Mouse (Mus musculus): ENCODE data around the gene Omt2b. TPM values are rescaled to one million over a fixed set of nuclear protein-coding genes. Genes with fewer than 3 reads are reported as not detected.
A peak's percentile ranks its signal among the peaks of the same experiment; 100 is the strongest.
"Not testable (repeated sequence)": the region's sequence is repeated elsewhere in the genome, so short reads cannot be mapped to it uniquely, and the experiment has no call there.

The Omt2b gene
- not detected in 2 replicates for polyA plus RNA-seq (2015; fragmentation: Nextera tagmentation; extraction: Ambion mirVana)

DNA sequence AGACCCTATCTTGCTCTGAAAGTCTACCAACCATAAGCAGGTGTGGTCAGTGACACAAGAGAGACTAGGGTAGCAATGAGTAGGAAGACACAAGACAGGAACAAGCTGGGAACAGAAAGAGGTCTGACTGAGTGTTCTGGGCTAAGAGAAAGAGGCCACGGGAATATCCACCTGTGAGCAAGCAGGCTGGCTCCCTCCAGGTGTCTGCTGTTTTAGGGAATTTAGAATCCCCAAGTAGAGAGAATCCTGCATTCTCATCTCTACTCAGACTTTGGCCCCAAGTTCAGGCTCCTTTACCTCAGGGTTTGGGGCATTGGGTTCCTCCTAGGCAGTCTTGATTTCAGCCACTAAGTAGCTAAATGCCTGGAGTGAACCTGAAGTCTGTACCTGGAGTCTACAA lies at the start of gene Omt2b:
Omt2b (plus strand) TSS at position 301 of the 400 bp plus-strand sequence.
- H3K4me1 ChIP-seq (ENCODE audit: control insufficient read depth, low read depth, low read length); ATAC-seq (ENCODE audit: low read depth); H3K9me3 ChIP-seq (replicated peaks; ENCODE audit: control insufficient read depth, low read length); H3K4me3 ChIP-seq (ENCODE audit: low read depth, low read length); H3K27ac ChIP-seq (ENCODE audit: low read length); H3K36me3 ChIP-seq (ENCODE audit: control insufficient read depth, insufficient read depth); H3K4me2 ChIP-seq (ENCODE audit: low read depth, low read length); H3K9ac ChIP-seq (ENCODE audit: low read depth, low read length); H3K27me3 ChIP-seq (ENCODE audit: control insufficient read depth, insufficient read depth, low read depth, low read length): not testable (repeated sequence)
- 44% methylated on average over 1 of the region's 1 CpGs for WGBS (ENCODE audit: insufficient replicate concordance)

GRCm38 (mm10) chr9:78282002-78282711 lies 45.2 kb upstream of the Omt2b start:
- not testable (repeated sequence) for H3K9ac ChIP-seq (ENCODE audit: low read depth, low read length); H3K4me3 ChIP-seq (ENCODE audit: low read depth, low read length); H3K4me2 ChIP-seq (ENCODE audit: low read depth, low read length); H3K4me1 ChIP-seq (ENCODE audit: control insufficient read depth, low read depth, low read length); H3K27ac ChIP-seq (ENCODE audit: low read length); H3K9me3 ChIP-seq (replicated peaks; ENCODE audit: control insufficient read depth, low read length); H3K36me3 ChIP-seq (ENCODE audit: control insufficient read depth, insufficient read depth); H3K27me3 ChIP-seq (ENCODE audit: control insufficient read depth, insufficient read depth, low read depth, low read length)
- ATAC-seq (ENCODE audit: low read depth) = peak; percentile 60
- 66% methylated on average over 4 of the region's 4 CpGs for WGBS (ENCODE audit: insufficient replicate concordance)

DNA sequence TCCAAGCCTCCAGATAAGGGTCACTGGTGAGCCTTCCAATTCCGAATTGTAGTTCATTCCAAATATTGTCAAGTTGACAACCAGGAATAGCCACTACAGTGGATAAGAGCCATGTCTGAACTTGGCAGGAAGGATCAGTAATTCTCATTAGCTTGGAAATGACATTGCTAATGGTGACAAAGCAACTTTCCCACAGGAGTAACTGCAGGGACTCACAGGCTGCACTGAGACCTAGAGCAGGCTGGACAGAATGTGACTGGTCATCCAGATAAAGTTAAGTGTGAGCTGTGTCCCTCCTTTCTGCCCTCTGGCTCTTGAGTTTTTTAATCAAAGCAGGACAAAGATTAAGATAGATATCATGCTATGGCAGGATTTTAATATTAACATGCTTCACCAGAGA lies 38.3 kb upstream of the Omt2b start:
- not testable (repeated sequence) for H3K9me3 ChIP-seq (replicated peaks; ENCODE audit: control insufficient read depth, low read length); H3K4me2 ChIP-seq (ENCODE audit: low read depth, low read length); ATAC-seq (ENCODE audit: low read depth); H3K27ac ChIP-seq (ENCODE audit: low read length); H3K36me3 ChIP-seq (ENCODE audit: control insufficient read depth, insufficient read depth); H3K4me1 ChIP-seq (ENCODE audit: control insufficient read depth, low read depth, low read length); H3K4me3 ChIP-seq (ENCODE audit: low read depth, low read length); H3K27me3 ChIP-seq (ENCODE audit: control insufficient read depth, insufficient read depth, low read depth, low read length); H3K9ac ChIP-seq (ENCODE audit: low read depth, low read length)
- WGBS (ENCODE audit: insufficient replicate concordance) = 57% methylated on average over 1 of the region's 1 CpGs

- not testable (repeated sequence) for H3K9ac ChIP-seq (ENCODE audit: low read depth, low read length); H3K4me1 ChIP-seq (ENCODE audit: control insufficient read depth, low read depth, low read length); H3K36me3 ChIP-seq (ENCODE audit: control insufficient read depth, insufficient read depth); H3K27ac ChIP-seq (ENCODE audit: low read length); H3K4me2 ChIP-seq (ENCODE audit: low read depth, low read length); ATAC-seq (ENCODE audit: low read depth); H3K27me3 ChIP-seq (ENCODE audit: control insufficient read depth, insufficient read depth, low read depth, low read length); H3K9me3 ChIP-seq (replicated peaks; ENCODE audit: control insufficient read depth, low read length); H3K4me3 ChIP-seq (ENCODE audit: low read depth, low read length)
- WGBS (ENCODE audit: insufficient replicate concordance) = 63% methylated on average over 3 of the region's 3 CpGs
Measured at GRCm38 (mm10) chr9:78289723-78290122, 37.7 kb upstream of the Omt2b start, which contains the start of gene Gm10639. Gene Gm10639 (plus strand): TSS chr9:78289923.

- not testable (repeated sequence) for H3K4me1 ChIP-seq (ENCODE audit: control insufficient read depth, low read depth, low read length); H3K27ac ChIP-seq (ENCODE audit: low read length); H3K4me2 ChIP-seq (ENCODE audit: low read depth, low read length); ATAC-seq (ENCODE audit: low read depth); H3K9me3 ChIP-seq (replicated peaks; ENCODE audit: control insufficient read depth, low read length); H3K36me3 ChIP-seq (ENCODE audit: control insufficient read depth, insufficient read depth); H3K27me3 ChIP-seq (ENCODE audit: control insufficient read depth, insufficient read depth, low read depth, low read length); H3K9ac ChIP-seq (ENCODE audit: low read depth, low read length); H3K4me3 ChIP-seq (ENCODE audit: low read depth, low read length)
- 72% methylated on average over 8 of the region's 8 CpGs for WGBS (ENCODE audit: insufficient replicate concordance)
Measured at GRCm38 (mm10) chr9:78292462-78292861, 34.9 kb upstream of the Omt2b start.

GRCm38 (mm10) chr9:78293683-78294082 lies 33.7 kb upstream of the Omt2b start:
- not testable (repeated sequence) for H3K4me1 ChIP-seq (ENCODE audit: control insufficient read depth, low read depth, low read length); H3K27me3 ChIP-seq (ENCODE audit: control insufficient read depth, insufficient read depth, low read depth, low read length); H3K27ac ChIP-seq (ENCODE audit: low read length); H3K4me2 ChIP-seq (ENCODE audit: low read depth, low read length); ATAC-seq (ENCODE audit: low read depth); H3K9ac ChIP-seq (ENCODE audit: low read depth, low read length); H3K9me3 ChIP-seq (replicated peaks; ENCODE audit: control insufficient read depth, low read length); H3K4me3 ChIP-seq (ENCODE audit: low read depth, low read length); H3K36me3 ChIP-seq (ENCODE audit: control insufficient read depth, insufficient read depth)
- WGBS (ENCODE audit: insufficient replicate concordance) = 44% methylated on average over 1 of the region's 1 CpGs

GRCm38 (mm10) chr9:78294781-78295180 lies 32.6 kb upstream of the Omt2b start:
- H3K36me3 ChIP-seq (ENCODE audit: control insufficient read depth, insufficient read depth); H3K4me1 ChIP-seq (ENCODE audit: control insufficient read depth, low read depth, low read length); H3K9ac ChIP-seq (ENCODE audit: low read depth, low read length); ATAC-seq (ENCODE audit: low read depth); H3K9me3 ChIP-seq (replicated peaks; ENCODE audit: control insufficient read depth, low read length); H3K27me3 ChIP-seq (ENCODE audit: control insufficient read depth, insufficient read depth, low read depth, low read length); H3K4me2 ChIP-seq (ENCODE audit: low read depth, low read length); H3K27ac ChIP-seq (ENCODE audit: low read length); H3K4me3 ChIP-seq (ENCODE audit: low read depth, low read length): not testable (repeated sequence)
- 54% methylated on average over 5 of the region's 7 CpGs for WGBS (ENCODE audit: insufficient replicate concordance)

DNA sequence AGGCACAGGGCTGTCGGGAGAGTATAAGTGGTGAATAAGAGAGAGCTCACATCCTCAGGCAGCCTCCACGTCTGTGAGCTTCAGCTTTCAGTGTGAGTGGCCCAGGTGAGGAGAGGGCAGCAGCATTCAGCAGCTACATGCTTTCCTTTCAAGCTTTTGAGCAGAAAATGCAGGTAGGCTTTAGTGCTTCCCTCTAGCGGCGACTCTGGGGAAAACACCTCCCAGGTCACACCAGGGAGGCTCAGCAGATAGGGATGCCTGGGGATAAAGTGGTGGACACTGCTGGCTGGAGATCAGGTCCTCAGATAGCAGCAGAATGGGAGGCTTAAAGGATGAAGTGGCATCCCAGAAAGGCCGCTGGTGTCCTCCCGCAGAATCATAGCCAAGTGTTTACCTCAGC lies 31.3 kb upstream of the Omt2b start:
- not testable (repeated sequence) for H3K4me1 ChIP-seq (ENCODE audit: control insufficient read depth, low read depth, low read length); ATAC-seq (ENCODE audit: low read depth); H3K9me3 ChIP-seq (replicated peaks; ENCODE audit: control insufficient read depth, low read length); H3K27ac ChIP-seq (ENCODE audit: low read length); H3K4me2 ChIP-seq (ENCODE audit: low read depth, low read length); H3K27me3 ChIP-seq (ENCODE audit: control insufficient read depth, insufficient read depth, low read depth, low read length); H3K9ac ChIP-seq (ENCODE audit: low read depth, low read length); H3K36me3 ChIP-seq (ENCODE audit: control insufficient read depth, insufficient read depth); H3K4me3 ChIP-seq (ENCODE audit: low read depth, low read length)
- WGBS (ENCODE audit: insufficient replicate concordance) = 8% methylated on average over 6 of the region's 6 CpGs

DNA sequence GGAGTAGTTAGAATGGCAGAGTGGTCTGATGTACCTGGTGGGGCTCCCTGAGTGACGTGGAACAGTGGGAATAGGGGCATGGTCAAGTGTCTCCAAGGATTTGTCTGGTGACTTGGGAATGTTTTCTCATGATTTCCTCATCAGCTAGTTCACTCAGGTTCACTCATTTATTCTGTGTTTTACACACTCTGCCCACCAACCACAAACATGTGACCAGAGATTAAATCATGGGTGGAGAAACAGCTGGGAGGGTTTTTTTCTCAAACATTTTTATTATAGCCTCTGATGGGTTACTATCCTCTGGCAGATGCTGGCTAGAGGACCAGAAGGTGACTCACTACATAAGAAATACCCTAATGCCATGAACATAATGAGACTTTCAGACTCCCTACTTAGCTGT lies 29.2 kb upstream of the Omt2b start:
- no peaks in the 10 kb centered on the region for H3K27me3 ChIP-seq (ENCODE audit: control insufficient read depth, insufficient read depth, low read depth, low read length)
- H3K4me3 ChIP-seq (ENCODE audit: low read depth, low read length) = no peak overlapping the region
- H3K9me3 ChIP-seq (replicated peaks; ENCODE audit: control insufficient read depth, low read length) = no peaks in the 10 kb centered on the region
- H3K4me2 ChIP-seq (ENCODE audit: low read depth, low read length) = no peak overlapping the region
- no peaks in the 10 kb centered on the region for H3K4me1 ChIP-seq (ENCODE audit: control insufficient read depth, low read depth, low read length)
- H3K36me3 ChIP-seq (ENCODE audit: control insufficient read depth, insufficient read depth) = no peaks in the 10 kb centered on the region
- no peak for ATAC-seq (ENCODE audit: low read depth)
- H3K9ac ChIP-seq (ENCODE audit: low read depth, low read length) = no peak overlapping the region
- 40% methylated on average over 1 of the region's 1 CpGs for WGBS (ENCODE audit: insufficient replicate concordance)
- no peak overlapping the region for H3K27ac ChIP-seq (ENCODE audit: low read length)
